Mouse (Mus musculus): ENCODE data around the gene Rassf1. TPM values are rescaled to one million over a fixed set of nuclear protein-coding genes. Genes with fewer than 3 reads are reported as not detected.

The Rassf1 gene
- total RNA-seq (2023), result 76.0 TPM

DNA sequence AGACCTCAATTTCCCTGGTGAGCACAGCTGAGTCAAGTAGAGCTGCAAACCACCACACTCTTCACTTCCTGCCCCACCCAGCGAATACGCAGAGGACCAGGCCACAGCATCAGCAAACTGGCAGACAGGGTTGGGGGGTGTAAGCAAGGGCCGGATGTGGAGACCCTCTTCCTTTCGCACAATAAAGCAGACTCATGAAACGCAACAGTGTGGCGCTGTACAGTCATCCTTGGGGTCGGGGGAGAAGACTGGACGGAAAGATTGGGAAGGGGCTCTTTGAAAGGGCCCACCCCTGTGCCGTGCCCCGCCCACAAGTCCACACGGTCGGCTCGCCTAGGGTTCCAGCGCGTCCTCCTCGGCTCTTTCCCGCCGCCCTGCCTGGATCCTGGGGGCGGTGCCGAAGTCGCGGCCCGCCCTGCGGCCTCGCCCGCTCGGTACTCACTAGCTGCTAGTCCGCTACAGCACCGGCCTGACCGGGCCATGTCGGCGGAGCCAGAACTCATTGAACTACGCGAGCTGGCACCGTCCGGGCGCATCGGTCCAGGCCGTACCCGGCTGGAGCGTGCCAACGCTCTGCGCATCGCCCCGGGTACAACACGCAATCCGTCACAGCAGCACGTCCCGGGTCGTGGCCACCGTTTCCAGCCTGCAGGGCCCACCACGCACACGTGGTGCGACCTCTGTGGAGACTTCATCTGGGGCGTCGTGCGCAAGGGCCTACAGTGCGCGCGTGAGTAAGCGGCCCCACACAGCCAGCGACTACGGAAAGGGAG lies at the start of gene Rassf1:
Gene Rassf1, plus strand, starts transcription at position 439 of the 773 bp plus-strand sequence.

DNA sequence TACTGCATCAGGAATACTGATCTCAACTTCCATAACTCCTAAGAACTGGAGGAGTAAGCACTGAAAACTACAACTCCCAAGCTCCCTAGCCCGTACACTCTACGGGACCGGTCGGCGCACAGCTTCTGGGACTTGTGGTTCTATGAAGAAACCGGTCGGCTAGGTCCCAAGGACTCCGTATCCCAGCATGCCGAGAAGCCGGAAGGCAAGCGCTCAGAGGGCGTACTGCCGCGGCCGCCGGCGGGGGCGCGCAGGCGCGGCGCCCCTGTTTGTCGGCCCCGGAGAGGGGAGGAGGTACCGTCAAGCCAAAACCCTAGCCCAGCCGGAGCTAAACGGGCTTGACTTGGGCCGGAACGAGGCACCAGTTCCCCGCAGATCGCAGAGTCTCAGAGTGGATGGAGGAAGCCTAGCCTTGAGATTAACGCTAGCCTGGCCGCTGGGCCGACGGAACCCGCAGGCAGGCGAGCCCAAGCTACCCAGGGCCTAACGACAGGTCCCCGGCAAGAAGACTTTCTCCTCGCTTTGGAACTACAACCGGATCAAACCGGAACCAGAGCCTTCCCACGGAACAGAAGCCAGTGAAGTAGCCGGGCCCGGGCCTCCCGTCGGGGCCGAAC lies 17.5 kb upstream of the Rassf1 start, which contains the start of gene Tmem115:
Gene Tmem115, plus strand, starts transcription at position 155 of the 617 bp plus-strand sequence.

GRCm38 (mm10) chr9:107541474-107542351 lies 9.6 kb upstream of the Rassf1 start, which contains the start of the genes Cyb561d2 and Nprl2:
Gene Cyb561d2 (minus strand): TSS chr9:107542193.
Gene Nprl2 (plus strand): TSS chr9:107542226.

DNA sequence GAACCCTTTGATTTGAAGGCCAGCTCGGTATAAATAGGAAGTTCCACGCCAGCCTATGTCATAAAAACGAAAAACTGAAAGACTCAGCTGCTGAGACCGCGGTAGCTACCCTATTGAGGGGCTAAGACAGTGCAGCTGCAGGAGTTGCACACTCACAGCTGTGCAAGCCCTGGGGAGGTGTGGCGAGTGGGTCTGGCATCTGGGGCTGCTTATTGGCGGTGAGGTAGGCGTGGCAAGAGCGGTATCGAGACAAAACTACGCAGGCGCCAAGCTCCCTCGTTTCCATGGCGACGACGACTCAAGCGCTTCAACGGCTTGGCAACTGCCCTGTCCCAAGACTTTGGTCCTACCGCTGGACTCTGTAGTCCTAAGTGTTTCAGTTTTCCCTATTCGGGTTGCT lies 4.3 kb upstream of the Rassf1 start, which contains the start of gene Zmynd10:
Gene Zmynd10, plus strand, starts transcription at position 273 of the 400 bp plus-strand sequence.

DNA sequence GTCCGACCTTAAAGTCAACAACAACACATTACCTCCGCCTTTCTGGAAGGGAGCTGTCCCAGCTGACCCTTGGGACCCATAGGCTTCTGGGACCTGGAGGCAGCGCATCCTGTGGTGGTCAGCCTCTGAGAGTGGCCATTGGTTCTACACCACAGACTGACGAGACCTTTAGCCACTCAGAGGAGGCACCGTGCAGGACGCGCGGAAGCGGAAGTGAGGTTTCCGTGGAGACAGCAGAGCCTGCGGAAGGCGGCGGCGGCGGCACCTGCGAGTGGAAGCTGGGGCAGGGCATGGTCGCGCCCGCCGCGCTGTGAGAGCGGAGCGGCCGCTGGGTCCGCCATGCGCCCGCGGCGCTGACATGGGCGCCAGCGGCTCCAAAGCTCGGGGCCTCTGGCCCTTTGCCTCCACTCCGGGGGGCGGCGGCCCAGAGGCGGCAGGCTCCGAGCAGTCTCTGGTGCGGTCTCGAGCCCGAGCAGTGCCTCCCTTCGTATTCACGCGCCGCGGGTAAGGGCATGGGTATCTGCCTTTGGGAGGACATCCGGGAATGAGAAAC lies 11.8 kb downstream of the Rassf1 start, which contains the start of gene Tusc2:
Gene Tusc2, plus strand, starts transcription at position 227 of the 553 bp plus-strand sequence.

DNA sequence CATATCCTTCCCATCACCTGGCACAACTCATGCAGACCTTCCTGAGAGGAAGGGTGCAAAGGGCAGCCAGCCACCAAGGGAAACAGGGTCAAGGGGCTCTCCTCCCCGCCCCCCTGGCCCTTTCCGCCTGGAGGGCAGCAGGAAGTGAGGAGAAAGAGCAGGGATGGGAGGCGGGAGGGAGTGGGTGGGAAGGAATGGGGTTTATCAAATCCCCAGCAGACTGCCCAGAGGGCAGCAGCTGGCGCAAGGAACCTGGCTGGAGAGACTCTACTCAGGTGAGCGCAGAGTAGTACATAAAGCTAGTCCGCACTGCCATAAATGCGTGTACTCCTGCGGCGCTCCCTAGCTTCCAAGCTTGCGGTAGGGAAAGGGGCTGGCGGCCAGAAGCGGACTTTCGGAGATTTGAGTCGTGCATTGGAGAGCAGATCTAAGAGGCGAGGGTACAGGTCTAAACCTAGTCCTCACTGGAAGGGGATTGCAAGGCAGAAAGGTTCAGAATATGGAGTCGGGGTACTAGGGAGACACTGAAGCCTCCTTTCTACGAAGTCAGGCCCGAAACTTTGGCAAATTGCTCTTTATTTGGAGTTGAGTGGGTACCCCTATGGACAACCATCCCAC lies 16.5 kb downstream of the Rassf1 start, which contains the start of gene Hyal2:
Gene Hyal2, plus strand, starts transcription at position 244 of the 618 bp plus-strand sequence.

DNA sequence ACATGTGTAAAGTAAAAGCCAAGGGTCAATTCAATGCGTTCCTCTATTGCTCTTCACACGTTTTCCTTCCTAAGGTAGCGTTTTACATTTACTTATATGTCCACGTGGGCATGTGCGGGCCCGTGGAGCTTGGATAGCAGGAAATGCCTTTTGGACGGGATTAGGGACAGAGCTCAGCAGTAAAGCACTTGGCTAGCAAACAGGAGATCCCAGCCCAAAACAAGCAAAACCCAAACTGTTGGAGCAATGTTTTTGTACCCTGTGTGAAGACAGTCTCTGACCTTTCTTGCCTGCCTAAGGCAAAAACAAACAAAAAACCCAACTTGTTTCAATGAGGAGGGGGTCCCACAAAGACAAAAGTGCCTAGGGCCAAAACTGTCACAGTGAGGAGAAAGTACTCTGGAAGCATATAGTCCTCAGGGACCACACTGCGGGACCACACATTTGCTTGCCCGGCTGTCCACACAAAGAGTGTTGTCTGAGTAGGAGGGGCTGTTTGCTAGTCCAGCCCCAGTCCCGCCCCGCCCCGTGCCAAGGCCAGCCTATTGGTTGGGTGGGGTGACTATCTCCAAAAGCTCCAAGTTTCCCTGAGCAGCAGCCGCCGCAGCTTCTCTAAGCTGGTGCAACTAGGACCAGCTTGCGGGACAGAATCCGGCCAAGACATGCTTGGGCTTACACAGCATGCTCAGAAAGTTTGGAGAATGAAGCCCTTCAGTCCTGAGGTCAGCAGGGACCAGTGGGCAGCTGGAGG lies 25.2 kb downstream of the Rassf1 start, which contains the start of gene Hyal1:
Gene Hyal1, plus strand, starts transcription at position 571 of the 751 bp plus-strand sequence.

GRCm38 (mm10) chr9:107578587-107578986 lies 27.2 kb downstream of the Rassf1 start, which contains the start of gene Naa80:
Gene Naa80 (plus strand): TSS chr9:107578887.

GRCm38 (mm10) chr9:107580501-107581317 lies 29.4 kb downstream of the Rassf1 start, which contains the start of gene Hyal3:
Gene Hyal3 (plus strand): TSS chr9:107580818.

GRCm38 (mm10) chr9:107586974-107587832 lies 35.8 kb downstream of the Rassf1 start, which contains the start of gene Ifrd2:
Gene Ifrd2 (plus strand): TSS chr9:107587642.

GRCm38 (mm10) chr9:107608741-107609432 lies 57.5 kb downstream of the Rassf1 start, which contains the start of gene Sema3b:
Gene Sema3b (minus strand): TSS chr9:107609229.

Other genes starting within 250 kb of the Rassf1 start
- gene Hemk1, start 213.2 kb upstream of the Rassf1 start, total RNA-seq (2023), result 10.0 TPM
- gene 6430571L13Rik, start 211.0 kb upstream of the Rassf1 start, total RNA-seq (2023), result 0.65 TPM
- 3.4 TPM for gene Cacna2d2, start 151.9 kb upstream of the Rassf1 start, total RNA-seq (2023)
- gene Tmem115, start 17.6 kb upstream of the Rassf1 start, total RNA-seq (2023), result 28.2 TPM
- gene Cyb561d2, start 9.4 kb upstream of the Rassf1 start, total RNA-seq (2023), result 14.7 TPM
- gene Nprl2, start 9.3 kb upstream of the Rassf1 start, total RNA-seq (2023), result 28.5 TPM
- gene Zmynd10, start 4.3 kb upstream of the Rassf1 start, total RNA-seq (2023), result 0.86 TPM
- gene Tusc2, start 11.7 kb downstream of the Rassf1 start, total RNA-seq (2023), result 16.4 TPM
- gene Hyal2, start 16.4 kb downstream of the Rassf1 start, total RNA-seq (2023), result 2.3 TPM
- gene Hyal1, start 25.4 kb downstream of the Rassf1 start, total RNA-seq (2023), result 2.0 TPM
- gene Naa80, start 27.3 kb downstream of the Rassf1 start, total RNA-seq (2023), result 9.3 TPM
- 1.7 TPM for gene Hyal3, start 29.3 kb downstream of the Rassf1 start, total RNA-seq (2023)
- 42.1 TPM for gene Ifrd2, start 36.1 kb downstream of the Rassf1 start, total RNA-seq (2023)
- 0.83 TPM for gene Sema3b, start 57.7 kb downstream of the Rassf1 start, total RNA-seq (2023)
- 494 TPM for gene Gnai2, start 83.8 kb downstream of the Rassf1 start, total RNA-seq (2023)
- gene Slc38a3, start 118.0 kb downstream of the Rassf1 start, total RNA-seq (2023), result not detected
- 1.4 TPM for gene Gnat1, start 128.2 kb downstream of the Rassf1 start, total RNA-seq (2023)
- 2.0 TPM for gene Sema3f, start 158.9 kb downstream of the Rassf1 start, total RNA-seq (2023)
- gene Rbm5, start 219.4 kb downstream of the Rassf1 start, total RNA-seq (2023), result 262 TPM

All from CD4-positive naive resting alpha-beta T cell, adult 57 days (primary cell).